30 mouse cellular contexts compared by ENCODE assay signal in the genomic region with DNA sequence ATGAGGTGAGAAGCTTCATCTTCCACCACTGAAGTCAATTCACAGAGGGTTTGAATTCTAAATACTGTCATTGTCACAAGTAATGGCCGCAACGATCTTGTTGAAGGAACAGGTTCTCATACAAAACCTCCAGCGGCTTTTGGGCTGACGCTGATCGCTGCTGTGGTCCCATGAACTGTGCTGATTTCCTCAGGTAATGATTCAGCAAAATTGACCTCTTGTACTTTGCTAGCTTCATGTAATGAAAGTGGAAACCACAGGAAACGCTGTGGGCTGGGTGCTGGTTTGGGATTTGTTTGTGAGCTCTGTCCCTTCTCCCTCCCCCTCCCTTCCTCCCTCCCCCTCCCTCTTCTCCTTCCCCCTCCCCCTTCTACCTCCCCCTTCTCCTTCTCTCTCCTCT. TPM values are rescaled to one million over a fixed set of nuclear protein-coding genes. Genes with fewer than 3 reads are reported as not detected.
DNase-seq lines count a peak whose midpoint lies in the region; ATAC-seq and TF ChIP-seq lines count a peak whose summit lies in the region.
"Had no signal": no experiment of that assay in that cellular context is flagged by ENCODE, and none has a peak within 500 bp of the region (broad histone marks: within the 10 kb centered on the region; RNA-seq: fewer than 3 reads in every experiment).

No protein-coding gene starts in this region.

- TF ChIP-seq CTCF in CH12.LX (conservative IDR thresholded peaks at IDR 0.05 in 1 of 2, IDR thresholded peaks at IDR 0.05 in 1 of 2; ENCODE audit: low read depth in 2 of 2, low read length in 2 of 2), result no peak

- H3K79me2 ChIP-seq in CH12.LX (replicated peaks; ENCODE audit: control insufficient read depth, extremely low read depth, insufficient read depth, poor library complexity, severe bottlenecking), result no peaks in the 10 kb centered on the region

- H3K4me3 ChIP-seq in CH12.LX (replicated peaks in 1 of 3; ENCODE audit: low read depth in 2 of 3, low read length in 2 of 3, poor library complexity in 1 of 3), result no peak overlapping the region
- H3K4me3 ChIP-seq: embryonic facial prominence, embryonic 12.5 days; left cerebral cortex, adult 2 months; limb, embryonic 10.5 days; liver, embryonic 13.5 days; lung, embryonic 15.5 days; midbrain, embryonic 12.5 days; neural tube, embryonic 12.5 days had no signal

- peak; percentile 74 for ATAC-seq in granulocyte monocyte progenitor cell, adult 5-6 weeks (replicated peaks; ENCODE audit: poor library complexity, severe bottlenecking)
- peak; percentile 80 for ATAC-seq in megakaryocyte progenitor cell, adult 5-6 weeks (replicated peaks; ENCODE audit: poor library complexity)
- no peak for ATAC-seq in activated CD4-positive, CD25-positive, alpha-beta regulatory T cell, adult 4 months
- ATAC-seq: forebrain, postnatal 0 days had no signal

- in situ Hi-C loops in CH12.LX (cut with MboI; ENCODE audit: low pct_ligation_motif_present, low pct_unique_long_range_greater_than_20kb, low sequenced_read_pairs), result no loop called here

- H3K36me3 ChIP-seq in CH12.LX (replicated peaks in 1 of 2; ENCODE audit: control insufficient read depth in 1 of 2, insufficient read depth in 1 of 2, low read length in 1 of 2), result no peaks in the 10 kb centered on the region
- H3K36me3 ChIP-seq: embryonic facial prominence, embryonic 12.5 days; limb, embryonic 10.5 days; liver, embryonic 13.5 days; lung, embryonic 15.5 days; midbrain, embryonic 12.5 days; neural tube, embryonic 12.5 days had no signal

- TF ChIP-seq POLR2A in CH12.LX (IDR thresholded peaks at IDR 0.05; ENCODE audit: low read depth, low read length), result no peak

- no peak overlapping the region for H3K27ac ChIP-seq in CH12.LX (ENCODE audit: insufficient read depth, low read depth)
- H3K27ac ChIP-seq: embryonic facial prominence, embryonic 12.5 days; hindbrain, embryonic 14.5 days; kidney, postnatal 0 days; left cerebral cortex, adult 2 months; limb, embryonic 10.5 days; liver, embryonic 13.5 days; lung, embryonic 15.5 days; midbrain, embryonic 12.5 days; neural tube, embryonic 12.5 days had no signal

- H3K27me3 ChIP-seq in CH12.LX (replicated peaks), result no peaks in the 10 kb centered on the region
- H3K27me3 ChIP-seq: embryonic facial prominence, embryonic 12.5 days; liver, embryonic 13.5 days; lung, embryonic 15.5 days; neural tube, embryonic 12.5 days had no signal

- TF ChIP-seq RAD21 in CH12.LX (IDR thresholded peaks at IDR 0.05; ENCODE audit: low read depth, low read length), result no peak

- no peaks in the 10 kb centered on the region for H3K9me3 ChIP-seq in CH12.LX (replicated peaks; ENCODE audit: low read length)
- H3K9me3 ChIP-seq: embryonic facial prominence, embryonic 12.5 days; limb, embryonic 10.5 days; liver, embryonic 13.5 days; lung, embryonic 15.5 days; midbrain, embryonic 12.5 days; neural tube, embryonic 12.5 days had no signal

- DNase-seq in 416B (ENCODE audit: low read depth), result peak; percentile 96
- DNase-seq in CH12.LX (ENCODE audit: extremely low read depth), result peak; percentile 5
- DNase-seq in adrenal gland, adult (ENCODE audit: inconsistent age in 2 of 2, low spot score in 1 of 2), result no peak
- no peak for DNase-seq in cerebellum, postnatal 36 days
- DNase-seq: adrenal gland, postnatal 10 days; cerebellum, adult 9-10 months; forebrain, postnatal 0 days; gastrocnemius, postnatal 25 days; kidney, adult 2 months; layer of hippocampus, adult 9-11 months; liver, embryonic 13.5 days; lung, postnatal 4 days; retina, postnatal 1 day; right cerebral cortex, postnatal 25 days; thymus, postnatal 14 days had no signal

- TF ChIP-seq EP300 in CH12.LX (IDR thresholded peaks at IDR 0.05; ENCODE audit: low read length), result no peak

- H3K4me1 ChIP-seq in CH12.LX (ENCODE audit: control insufficient read depth in 1 of 2, insufficient read depth in 2 of 2), result peaks cover 0 to 7% of the 10 kb centered on the region in 2 experiments; a peak in 2 of 4 replicates
- H3K4me1 ChIP-seq: liver, embryonic 13.5 days; lung, embryonic 15.5 days had no signal

- no peak overlapping the region for H3K9ac ChIP-seq in CH12.LX (ENCODE audit: insufficient read depth, low read depth)
- H3K9ac ChIP-seq: embryonic facial prominence, embryonic 12.5 days; forebrain, postnatal 0 days; hindbrain, embryonic 14.5 days; liver, embryonic 13.5 days; lung, embryonic 15.5 days; midbrain, embryonic 12.5 days; neural tube, embryonic 12.5 days had no signal

- dilution Hi-C loops in CH12.LX (cut with MboI; ENCODE audit: extremely low pct_ligation_motif_present, extremely low pct_unique_long_range_greater_than_20kb, low sequenced_read_pairs), result no loop called here

- peak overlapping the region; percentile 16; the same call in 1 of the 2 replicates for H3K4me2 ChIP-seq in CH12.LX (ENCODE audit: insufficient read depth, low read depth, poor library complexity, severe bottlenecking)
- H3K4me2 ChIP-seq: embryonic facial prominence, embryonic 12.5 days; hindbrain, embryonic 14.5 days; liver, embryonic 13.5 days; lung, embryonic 15.5 days; midbrain, embryonic 12.5 days; neural tube, embryonic 12.5 days had no signal

TF ChIP-seq in CH12.LX, 34 proteins besides CTCF, POLR2A, EP300 and RAD21:
- TF ChIP-seq MXI1 (IDR thresholded peaks at IDR 0.05; ENCODE audit: low read depth, low read length), result no peak
- TF ChIP-seq MYC (IDR thresholded peaks at IDR 0.05; ENCODE audit: low read depth, low read length), result no peak
- no peak for TF ChIP-seq ETS1 (conservative IDR thresholded peaks at IDR 0.05; ENCODE audit: low read depth, low read length)
- no peak for TF ChIP-seq UBTF (IDR thresholded peaks at IDR 0.05; ENCODE audit: low read depth, low read length)
- TF ChIP-seq MEF2A (IDR thresholded peaks at IDR 0.05; ENCODE audit: borderline replicate concordance, low read depth, low read length), result no peak
- TF ChIP-seq MAZ (IDR thresholded peaks at IDR 0.05; ENCODE audit: low read depth, low read length), result no peak
- no peak for TF ChIP-seq TBP (conservative IDR thresholded peaks at IDR 0.05; ENCODE audit: low read depth, low read length)
- TF ChIP-seq USF2 (conservative IDR thresholded peaks at IDR 0.05; ENCODE audit: low read depth, low read length), result no peak

RNA-seq across cellular contexts. Expression of gene Dhrs9, which starts 34.8 kb away (rescaled TPM):
- total RNA-seq in CH12.LX (2012; rRNA removed) (not detected in 2 replicates), CH12.LX (2014; rRNA removed) (not detected in 2 replicates)
- not detected in 2 replicates for polyA plus RNA-seq in CH12.LX (2012; ENCODE audit: insufficient read length, low read depth)
- total RNA-seq in granulocyte monocyte progenitor cell, adult 5-6 weeks (2014; fragmentation: Nextera tagmentation), result 0.09 TPM in 1 of 2 replicates, not detected in the other
- total RNA-seq in granulocyte monocyte progenitor cell, adult 5-6 weeks (2017), result 0.73 and 0.82 TPM in 2 replicates
- 0.69 and 1.3 TPM in 2 replicates for total RNA-seq in megakaryocyte progenitor cell, adult 5-6 weeks (2015)
- 0.58 and 1.2 TPM in 2 replicates for total RNA-seq in megakaryocyte progenitor cell, adult 5-6 weeks (2017)
- polyA plus RNA-seq in activated CD4-positive, CD25-positive, alpha-beta regulatory T cell, adult 4 months (2017; shearing (Covaris generic)), result not detected
- total RNA-seq: forebrain, postnatal 0 days had no signal
- polyA plus RNA-seq: embryonic facial prominence, embryonic 12.5 days; forebrain, embryonic 11.5 days; forebrain, postnatal 0 days; heart, embryonic 14.5 days; hindbrain, embryonic 14.5 days; intestine, embryonic 14.5 days; limb, embryonic 10.5 days; lung, embryonic 15.5 days; midbrain, embryonic 12.5 days; neural tube, embryonic 12.5 days; testis, adult 2 months had no signal

Comparison
In these comparisons a context has a peak if more than half of its experiments do, and no peak if none do; other contexts are left out.
1. DNase-seq: peak in 416B (single experiment) and CH12.LX (single experiment); none in adrenal gland, adult (0 of 2) and cerebellum, postnatal 36 days (0 of 2).